Mouse (Mus musculus): Measurements from ENCODE around the gene Tectb. TPM values are rescaled to one million over a fixed set of nuclear protein-coding genes. Genes with fewer than 3 reads are reported as not detected.

Tectb gene
- polyA plus RNA-seq, 1 experiment from 2014 or later, result not detected

GRCm38 (mm10) chr19:55139301-55139700 lies 41.2 kb upstream of the Tectb start:
- Histone ChIP-seq H3K9ac (ENCODE audit: low read length) (no peak overlapping the region), H3K9me3 (ENCODE audit: control insufficient read depth, low read length) (no peaks in the 10 kb centered on the region), H3K4me3 (ENCODE audit: control insufficient read depth in 1 of 2, insufficient read depth in 1 of 2, low read depth in 1 of 2, low read length in 2 of 2) (no peak overlapping the region), H3K27me3 (ENCODE audit: control insufficient read depth, insufficient read depth, low read length) (no peaks in the 10 kb centered on the region), H3K4me1 (ENCODE audit: control insufficient read depth in 2 of 2, insufficient read depth in 2 of 2, low read length in 2 of 2) (peaks cover 9 to 10% of the 10 kb centered on the region in 2 experiments; a peak in 3 of 4 replicates), H3K4me2 (ENCODE audit: low read length) (no peak overlapping the region), H3K27ac (replicated peaks in 1 of 2; ENCODE audit: control insufficient read depth in 1 of 2, insufficient read depth in 1 of 2, low read depth in 2 of 2, low read length in 2 of 2) (no peak overlapping the region), H3K36me3 (ENCODE audit: control insufficient read depth, insufficient read depth, low read length) (no peaks in the 10 kb centered on the region)
- ATAC-seq (ENCODE audit: insufficient number of reproducible peaks, insufficient read depth, low FRiP score, low read depth), result no peak
- 82% methylated on average over 7 of the region's 7 CpGs for WGBS

GRCm38 (mm10) chr19:55143391-55144300 lies 36.9 kb upstream of the Tectb start:
- 55% methylated on average over 11 of the region's 11 CpGs for WGBS
- Histone ChIP-seq H3K9me3 (ENCODE audit: control insufficient read depth, low read length) (no peaks in the 10 kb centered on the region), H3K4me2 (ENCODE audit: low read length) (no peak overlapping the region), H3K27me3 (ENCODE audit: control insufficient read depth, insufficient read depth, low read length) (no peaks in the 10 kb centered on the region), H3K9ac (ENCODE audit: low read length) (no peak overlapping the region), H3K36me3 (ENCODE audit: control insufficient read depth, insufficient read depth, low read length) (no peaks in the 10 kb centered on the region), H3K4me1 (ENCODE audit: control insufficient read depth in 2 of 2, insufficient read depth in 2 of 2, low read length in 2 of 2) (peaks cover 0 to 5% of the 10 kb centered on the region in 2 experiments; a peak in 1 of 4 replicates), H3K4me3 (ENCODE audit: control insufficient read depth in 1 of 2, insufficient read depth in 1 of 2, low read depth in 1 of 2, low read length in 2 of 2) (no peak overlapping the region), H3K27ac (replicated peaks in 1 of 2; ENCODE audit: control insufficient read depth in 1 of 2, insufficient read depth in 1 of 2, low read depth in 2 of 2, low read length in 2 of 2) (no peak overlapping the region)
- ATAC-seq (ENCODE audit: insufficient number of reproducible peaks, insufficient read depth, low FRiP score, low read depth), result no peak

- Histone ChIP-seq H3K9ac (ENCODE audit: low read length) (no peak overlapping the region), H3K4me3 (ENCODE audit: control insufficient read depth in 1 of 2, insufficient read depth in 1 of 2, low read depth in 1 of 2, low read length in 2 of 2) (no peak overlapping the region), H3K27me3 (ENCODE audit: control insufficient read depth, insufficient read depth, low read length) (no peaks in the 10 kb centered on the region), H3K4me2 (ENCODE audit: low read length) (no peak overlapping the region), H3K27ac (replicated peaks in 1 of 2; ENCODE audit: control insufficient read depth in 1 of 2, insufficient read depth in 1 of 2, low read depth in 2 of 2, low read length in 2 of 2) (no peak overlapping the region), H3K4me1 (ENCODE audit: control insufficient read depth in 2 of 2, insufficient read depth in 2 of 2, low read length in 2 of 2) (peaks cover 0 to 5% of the 10 kb centered on the region in 2 experiments; a peak in 1 of 4 replicates), H3K9me3 (ENCODE audit: control insufficient read depth, low read length) (no peaks in the 10 kb centered on the region), H3K36me3 (ENCODE audit: control insufficient read depth, insufficient read depth, low read length) (no peaks in the 10 kb centered on the region)
- WGBS, result 52% methylated on average over 5 of the region's 5 CpGs
- ATAC-seq (ENCODE audit: insufficient number of reproducible peaks, insufficient read depth, low FRiP score, low read depth), result no peak
Measured at GRCm38 (mm10) chr19:55144691-55145090, 35.8 kb upstream of the Tectb start.

- Histone ChIP-seq H3K4me2 (ENCODE audit: low read length) (no peak overlapping the region), H3K4me1 (ENCODE audit: control insufficient read depth in 2 of 2, insufficient read depth in 2 of 2, low read length in 2 of 2) (peaks cover 0 to 5% of the 10 kb centered on the region in 2 experiments; a peak in 1 of 4 replicates), H3K27ac (replicated peaks in 1 of 2; ENCODE audit: control insufficient read depth in 1 of 2, insufficient read depth in 1 of 2, low read depth in 2 of 2, low read length in 2 of 2) (no peak overlapping the region), H3K9ac (ENCODE audit: low read length) (no peak overlapping the region), H3K27me3 (ENCODE audit: control insufficient read depth, insufficient read depth, low read length) (no peaks in the 10 kb centered on the region), H3K36me3 (ENCODE audit: control insufficient read depth, insufficient read depth, low read length) (no peaks in the 10 kb centered on the region), H3K9me3 (ENCODE audit: control insufficient read depth, low read length) (no peaks in the 10 kb centered on the region), H3K4me3 (ENCODE audit: control insufficient read depth in 1 of 2, insufficient read depth in 1 of 2, low read depth in 1 of 2, low read length in 2 of 2) (no peak overlapping the region)
- 60% methylated on average over 2 of the region's 2 CpGs for WGBS
- ATAC-seq (ENCODE audit: insufficient number of reproducible peaks, insufficient read depth, low FRiP score, low read depth), result no peak
Measured at GRCm38 (mm10) chr19:55145136-55145535, 35.4 kb upstream of the Tectb start.

GRCm38 (mm10) chr19:55147568-55147967 lies 33.0 kb upstream of the Tectb start:
- Histone ChIP-seq H3K9me3 (ENCODE audit: control insufficient read depth, low read length) (no peaks in the 10 kb centered on the region), H3K4me3 (ENCODE audit: control insufficient read depth in 1 of 2, insufficient read depth in 1 of 2, low read depth in 1 of 2, low read length in 2 of 2) (no peak overlapping the region), H3K27me3 (ENCODE audit: control insufficient read depth, insufficient read depth, low read length) (no peaks in the 10 kb centered on the region), H3K27ac (replicated peaks in 1 of 2; ENCODE audit: control insufficient read depth in 1 of 2, insufficient read depth in 1 of 2, low read depth in 2 of 2, low read length in 2 of 2) (no peak overlapping the region), H3K36me3 (ENCODE audit: control insufficient read depth, insufficient read depth, low read length) (no peaks in the 10 kb centered on the region), H3K4me1 (ENCODE audit: control insufficient read depth in 2 of 2, insufficient read depth in 2 of 2, low read length in 2 of 2) (peaks cover 0 to 5% of the 10 kb centered on the region in 2 experiments; a peak in 1 of 4 replicates), H3K4me2 (ENCODE audit: low read length) (no peak overlapping the region), H3K9ac (ENCODE audit: low read length) (no peak overlapping the region)
- 58% methylated on average over 9 of the region's 9 CpGs for WGBS
- ATAC-seq (ENCODE audit: insufficient number of reproducible peaks, insufficient read depth, low FRiP score, low read depth), result no peak

- Histone ChIP-seq H3K9ac (ENCODE audit: low read length) (no peak overlapping the region), H3K4me1 (ENCODE audit: control insufficient read depth in 2 of 2, insufficient read depth in 2 of 2, low read length in 2 of 2) (peaks cover 0 to 5% of the 10 kb centered on the region in 2 experiments; a peak in 1 of 4 replicates), H3K36me3 (ENCODE audit: control insufficient read depth, insufficient read depth, low read length) (no peaks in the 10 kb centered on the region), H3K9me3 (ENCODE audit: control insufficient read depth, low read length) (no peaks in the 10 kb centered on the region), H3K27ac (replicated peaks in 1 of 2; ENCODE audit: control insufficient read depth in 1 of 2, insufficient read depth in 1 of 2, low read depth in 2 of 2, low read length in 2 of 2) (no peak overlapping the region), H3K4me3 (ENCODE audit: control insufficient read depth in 1 of 2, insufficient read depth in 1 of 2, low read depth in 1 of 2, low read length in 2 of 2) (no peak overlapping the region), H3K4me2 (ENCODE audit: low read length) (no peak overlapping the region), H3K27me3 (ENCODE audit: control insufficient read depth, insufficient read depth, low read length) (no peaks in the 10 kb centered on the region)
- ATAC-seq (ENCODE audit: insufficient number of reproducible peaks, insufficient read depth, low FRiP score, low read depth), result no peak
- 76% methylated on average over 6 of the region's 6 CpGs for WGBS
Measured at GRCm38 (mm10) chr19:55148109-55148508, 32.4 kb upstream of the Tectb start.

- Histone ChIP-seq H3K36me3 (ENCODE audit: control insufficient read depth, insufficient read depth, low read length) (no peaks in the 10 kb centered on the region), H3K9me3 (ENCODE audit: control insufficient read depth, low read length) (no peaks in the 10 kb centered on the region), H3K27me3 (ENCODE audit: control insufficient read depth, insufficient read depth, low read length) (no peaks in the 10 kb centered on the region), H3K4me1 (ENCODE audit: control insufficient read depth in 2 of 2, insufficient read depth in 2 of 2, low read length in 2 of 2) (peaks cover 0 to 2% of the 10 kb centered on the region in 2 experiments; a peak in 1 of 4 replicates), H3K4me3 (ENCODE audit: control insufficient read depth in 1 of 2, insufficient read depth in 1 of 2, low read depth in 1 of 2, low read length in 2 of 2) (no peak overlapping the region), H3K4me2 (ENCODE audit: low read length) (no peak overlapping the region), H3K9ac (ENCODE audit: low read length) (no peak overlapping the region), H3K27ac (replicated peaks in 1 of 2; ENCODE audit: control insufficient read depth in 1 of 2, insufficient read depth in 1 of 2, low read depth in 2 of 2, low read length in 2 of 2) (no peak overlapping the region)
- 76% methylated on average over 6 of the region's 6 CpGs for WGBS
- no peak for ATAC-seq (ENCODE audit: insufficient number of reproducible peaks, insufficient read depth, low FRiP score, low read depth)
Measured at GRCm38 (mm10) chr19:55149646-55150045, 30.9 kb upstream of the Tectb start.

All from heart, embryonic 14.5 days (tissue).